Mouse (Mus musculus): ENCODE data around the gene Stx18. TPM values are rescaled to one million over a fixed set of nuclear protein-coding genes. Genes with fewer than 3 reads are reported as not detected.

Gene Stx18
- polyA plus RNA-seq, 1 experiment from 2014 or later = 45.9 TPM

DNA sequence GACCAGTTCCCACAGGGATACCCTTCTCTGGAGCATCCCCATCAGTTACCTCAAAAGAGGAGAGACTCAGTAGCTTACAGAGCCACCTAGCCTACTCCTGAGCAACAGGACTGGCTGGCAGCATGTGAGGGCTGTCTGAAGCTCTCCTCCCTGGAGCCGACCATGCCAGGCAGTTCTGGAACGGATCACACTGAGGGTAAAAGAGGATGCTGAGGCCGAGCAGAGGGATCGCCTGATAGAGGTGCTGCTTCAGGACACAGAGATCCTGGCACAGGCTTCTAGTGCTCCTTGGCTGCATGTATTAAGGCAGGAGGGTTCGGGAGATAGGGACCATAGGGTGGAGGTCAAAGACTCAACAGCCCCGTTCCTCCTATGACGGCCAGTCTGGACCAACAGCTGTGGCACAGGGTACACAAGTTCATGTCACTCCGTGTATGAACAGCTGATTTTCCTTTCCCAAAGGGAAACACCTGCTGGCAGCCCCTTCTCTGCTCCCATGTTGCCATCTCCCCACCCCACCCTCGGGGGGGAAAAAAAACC is 119.0 kb downstream of the Stx18 start:
- H3K4me3 ChIP-seq (replicated peaks; ENCODE audit: low read depth, low read length) = no peak overlapping the region

DNA sequence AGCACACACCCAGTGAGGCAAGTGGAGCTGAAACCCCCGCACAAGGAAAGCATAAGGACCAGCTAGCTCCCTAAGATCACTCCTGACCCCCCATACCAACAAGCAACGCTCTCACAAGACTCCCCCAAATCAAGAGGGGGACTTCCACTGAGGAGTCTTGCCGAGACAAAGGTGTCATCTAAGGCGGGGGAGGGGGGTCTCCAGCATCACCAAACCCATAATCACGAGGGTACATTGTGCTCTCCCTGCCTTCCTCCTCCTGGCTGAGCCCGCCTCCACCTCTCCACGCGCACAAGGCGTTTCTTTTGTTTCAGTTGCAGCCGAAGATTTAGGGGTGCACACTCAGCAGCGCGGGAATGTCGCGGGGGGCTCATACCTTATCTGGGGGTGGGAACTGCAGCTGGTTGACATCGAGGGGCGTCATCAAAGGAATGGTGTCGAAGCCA is 120.0 kb downstream of the Stx18 start:
- no peak for TF ChIP-seq CTCF (IDR thresholded peaks at IDR 0.05; ENCODE audit: low read depth)
- 0 out of 2 replicates have a peak, but pooled peaks cover 5% of the 10 kb centered on the region for H3K36me3 ChIP-seq (ENCODE audit: insufficient read depth, low read length)
- no peaks in the 10 kb centered on the region; the same call in 1 of the 2 replicates for H3K4me1 ChIP-seq (replicated peaks; ENCODE audit: insufficient read depth, low read length)
- peak overlapping the region; percentile 96 for H3K4me2 ChIP-seq (ENCODE audit: low read length)
- DNase-seq (ENCODE audit: low spot score) (peak; percentile 6), ATAC-seq (replicated peaks; ENCODE audit: low FRiP score, low read depth) (peak; percentile 23; the same call in 1 of the 2 replicates)
- WGBS = 4% methylated on average over 17 of the region's 17 CpGs
- H3K27ac ChIP-seq = no peak overlapping the region
- peak overlapping the region; percentile 67 for H3K9ac ChIP-seq (ENCODE audit: low read depth, low read length)
- H3K4me3 ChIP-seq (replicated peaks; ENCODE audit: low read depth, low read length) = peak overlapping the region; percentile 71
- peaks cover 5% of the 10 kb centered on the region; the same call in 1 of the 2 replicates for H3K27me3 ChIP-seq (ENCODE audit: insufficient read depth, low read length)
- H3K9me3 ChIP-seq (replicated peaks; ENCODE audit: low read length) = no peaks in the 10 kb centered on the region

More for the DNA sequence above, 119.0 kb downstream of the Stx18 start:
- no peak overlapping the region for H3K4me2 ChIP-seq (ENCODE audit: low read length)
- no peaks in the 10 kb centered on the region for H3K9me3 ChIP-seq (replicated peaks; ENCODE audit: low read length)
- 78% methylated on average over 9 of the region's 9 CpGs for WGBS
- no peaks in the 10 kb centered on the region; the same call in 1 of the 2 replicates for H3K4me1 ChIP-seq (replicated peaks; ENCODE audit: insufficient read depth, low read length)
- TF ChIP-seq CTCF (IDR thresholded peaks at IDR 0.05; ENCODE audit: low read depth) = no peak
- H3K27ac ChIP-seq = no peak overlapping the region
- DNase-seq (ENCODE audit: low spot score) (no peak), ATAC-seq (replicated peaks; ENCODE audit: low FRiP score, low read depth) (no peak)
- peaks cover 3% of the 10 kb centered on the region; the same call in 1 of the 2 replicates for H3K27me3 ChIP-seq (ENCODE audit: insufficient read depth, low read length)
- 0 out of 2 replicates have a peak, but pooled peaks cover 5% of the 10 kb centered on the region for H3K36me3 ChIP-seq (ENCODE audit: insufficient read depth, low read length)
- no peak overlapping the region for H3K9ac ChIP-seq (ENCODE audit: low read depth, low read length)

DNA sequence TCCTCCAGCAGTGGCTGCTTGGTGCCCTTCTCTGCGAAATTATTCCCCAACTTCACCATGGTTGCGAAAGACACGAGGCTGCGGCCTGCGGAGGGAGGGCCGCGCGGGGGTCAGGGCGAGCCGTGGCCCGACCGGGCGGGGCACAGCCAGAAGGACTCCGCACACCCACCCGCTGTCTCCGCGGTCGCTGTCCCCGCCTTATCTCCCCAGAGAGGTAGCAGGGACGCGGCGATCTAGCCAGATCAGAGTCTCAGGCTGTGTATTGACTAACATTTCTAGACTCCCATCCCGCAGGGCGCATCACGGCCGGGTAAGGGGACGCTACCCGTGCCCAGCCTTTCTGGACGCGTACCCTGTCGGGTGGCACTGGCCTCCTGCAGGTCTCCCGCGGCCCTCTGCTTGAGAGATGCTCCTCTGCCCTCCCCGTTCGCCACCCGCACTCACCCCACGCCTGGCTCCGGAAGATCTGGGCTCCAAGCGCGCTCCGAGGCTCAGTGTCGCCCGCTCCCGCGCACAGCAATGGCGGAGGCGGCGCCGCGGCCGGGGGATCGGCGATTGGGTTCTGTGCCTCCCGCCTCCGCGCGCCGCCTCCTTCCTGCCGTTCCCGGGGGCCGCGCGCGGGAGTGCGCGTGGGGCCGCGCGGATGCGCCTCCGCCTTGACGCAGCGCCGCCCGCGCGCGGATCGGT is 120.5 kb downstream of the Stx18 start:
- Histone ChIP-seq H3K36me3 (ENCODE audit: insufficient read depth, low read length) (0 out of 2 replicates have a peak, but pooled peaks cover 5% of the 10 kb centered on the region), H3K4me1 (replicated peaks; ENCODE audit: insufficient read depth, low read length) (no peaks in the 10 kb centered on the region; the same call in 1 of the 2 replicates), H3K9ac (ENCODE audit: low read depth, low read length) (peak overlapping the region; percentile 67), H3K27me3 (ENCODE audit: insufficient read depth, low read length) (peaks cover 5% of the 10 kb centered on the region; the same call in 1 of the 2 replicates), H3K27ac (no peak overlapping the region), H3K4me3 (replicated peaks; ENCODE audit: low read depth, low read length) (peak overlapping the region; percentile 71), H3K4me2 (ENCODE audit: low read length) (peak overlapping the region; percentile 96), H3K9me3 (replicated peaks; ENCODE audit: low read length) (no peaks in the 10 kb centered on the region)
- peak; percentile 77 for DNase-seq (ENCODE audit: low spot score)
- under 1% methylated on average over 61 of the region's 79 CpGs for WGBS
- peak; percentile 38 for ATAC-seq (replicated peaks; ENCODE audit: low FRiP score, low read depth)
- no peak for TF ChIP-seq CTCF (IDR thresholded peaks at IDR 0.05; ENCODE audit: low read depth)

DNA sequence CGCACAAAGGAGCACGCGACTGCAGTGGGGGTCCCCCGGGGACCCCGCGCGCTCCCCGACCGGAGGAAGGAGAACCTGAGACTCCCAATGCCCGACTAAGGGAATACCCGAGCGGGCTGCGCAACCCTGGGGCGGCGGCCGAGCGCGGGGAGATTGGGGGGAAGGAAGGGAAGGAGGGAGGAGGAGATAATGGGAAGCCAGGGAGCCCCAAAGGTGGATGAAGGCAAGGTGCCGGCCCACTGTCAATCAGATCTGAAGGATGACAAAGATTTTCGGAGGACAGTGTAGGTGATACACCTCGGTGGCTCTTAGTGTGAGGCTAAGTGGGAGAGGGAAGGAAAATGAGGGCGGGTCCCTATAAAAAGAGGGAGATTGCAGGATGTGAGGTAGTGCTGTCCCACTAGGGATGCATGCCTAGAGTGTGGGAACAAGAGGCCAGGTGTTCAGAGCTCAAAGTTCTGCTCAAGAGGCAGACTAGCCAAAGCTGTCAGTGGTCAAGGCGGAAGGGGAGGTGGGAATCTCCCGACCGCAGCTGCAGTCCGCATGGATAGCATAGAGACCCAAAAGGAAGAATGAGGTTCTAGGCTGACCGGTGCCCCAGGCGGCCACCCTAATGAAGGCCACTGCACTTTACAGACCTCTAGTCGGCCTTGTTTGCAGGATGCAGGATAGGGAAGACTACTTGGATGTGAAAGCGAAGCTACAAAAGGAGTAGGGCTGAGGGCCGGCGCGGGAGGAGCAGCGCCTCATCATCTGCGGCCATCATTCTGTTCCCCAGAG is 121.3 kb downstream of the Stx18 start, which contains the start of gene Nsg1:
Nsg1 (minus strand) TSS at position 274 of the 780 bp plus-strand sequence.
- peak within 1 kb of the TSS; percentile 71 for H3K4me3 ChIP-seq (replicated peaks; ENCODE audit: low read depth, low read length)
- DNase-seq (ENCODE audit: low spot score) (peak; percentile 8), ATAC-seq (replicated peaks; ENCODE audit: low FRiP score, low read depth) (peak; percentile 22; the same call in 1 of the 2 replicates)
- 0 out of 2 replicates have a peak, but pooled peaks cover 3% of the 10 kb centered on the region for H3K36me3 ChIP-seq (ENCODE audit: insufficient read depth, low read length)
- peaks cover 5% of the 10 kb centered on the region; the same call in 1 of the 2 replicates for H3K27me3 ChIP-seq (ENCODE audit: insufficient read depth, low read length)
- no peak within 1 kb of the TSS for H3K27ac ChIP-seq
- no peaks in the 10 kb centered on the region for H3K9me3 ChIP-seq (replicated peaks; ENCODE audit: low read length)
- WGBS = 9% methylated on average over 35 of the region's 35 CpGs
- H3K4me2 ChIP-seq (ENCODE audit: low read length) = peak within 1 kb of the TSS; percentile 96
- TF ChIP-seq CTCF (IDR thresholded peaks at IDR 0.05; ENCODE audit: low read depth) = no peak
- H3K4me1 ChIP-seq (replicated peaks; ENCODE audit: insufficient read depth, low read length) = no peaks in the 10 kb centered on the region; the same call in 1 of the 2 replicates
- peak within 1 kb of the TSS; percentile 67 for H3K9ac ChIP-seq (ENCODE audit: low read depth, low read length)

DNA sequence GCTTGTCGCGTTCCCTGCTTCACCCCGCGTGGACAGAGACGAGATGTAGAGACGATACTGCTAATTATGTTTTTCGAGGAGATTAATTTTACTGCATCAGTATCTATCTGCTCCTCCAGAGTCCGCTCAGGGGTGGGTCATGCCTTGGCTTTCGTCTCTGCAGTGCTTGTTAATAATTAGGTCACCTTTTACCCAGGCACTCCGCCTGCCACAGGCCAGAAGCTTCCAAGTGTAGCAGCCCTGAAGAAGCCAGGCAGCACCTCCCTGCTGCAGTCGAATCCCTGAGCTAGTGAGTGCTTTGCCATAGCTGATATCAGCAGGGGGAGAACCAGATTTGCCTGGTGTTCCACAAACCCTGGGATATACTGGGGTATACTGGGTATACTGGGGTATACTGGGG is 130.0 kb downstream of the Stx18 start:
- DNase-seq (ENCODE audit: low spot score) = no peak
- Histone ChIP-seq H3K27me3 (ENCODE audit: insufficient read depth, low read length) (no peaks in the 10 kb centered on the region), H3K9me3 (replicated peaks; ENCODE audit: low read length) (no peaks in the 10 kb centered on the region), H3K36me3 (ENCODE audit: insufficient read depth, low read length) (no peaks in the 10 kb centered on the region), H3K9ac (ENCODE audit: low read depth, low read length) (no peak overlapping the region), H3K4me1 (replicated peaks; ENCODE audit: insufficient read depth, low read length) (no peaks in the 10 kb centered on the region), H3K4me3 (replicated peaks; ENCODE audit: low read depth, low read length) (no peak overlapping the region), H3K4me2 (ENCODE audit: low read length) (no peak overlapping the region), H3K27ac (no peak overlapping the region)
- no peak for ATAC-seq (replicated peaks; ENCODE audit: low FRiP score, low read depth)
- WGBS = 69% methylated on average over 11 of the region's 11 CpGs
- no peak for TF ChIP-seq CTCF (IDR thresholded peaks at IDR 0.05; ENCODE audit: low read depth)

DNA sequence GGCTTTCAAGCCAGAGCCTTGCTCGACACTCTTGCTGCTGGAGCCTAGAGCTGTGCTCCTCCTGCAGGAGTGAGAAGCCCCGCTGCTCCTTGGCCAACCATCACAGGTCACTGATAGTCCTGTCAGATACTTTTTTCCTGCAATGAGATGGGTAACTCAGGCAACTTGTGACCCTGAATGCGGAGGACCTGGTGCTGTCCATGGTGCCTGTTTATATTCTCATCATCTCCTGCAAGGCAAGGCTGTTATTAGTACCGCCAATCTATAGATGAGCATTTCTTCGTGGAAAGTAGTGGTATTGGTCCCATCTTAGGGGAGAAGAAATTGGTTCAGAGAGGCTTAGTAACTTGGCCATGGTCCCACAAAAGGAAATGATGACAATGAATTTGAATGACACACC is 135.2 kb downstream of the Stx18 start:
- no peak for ATAC-seq (replicated peaks; ENCODE audit: low FRiP score, low read depth)
- no peaks in the 10 kb centered on the region for H3K9me3 ChIP-seq (replicated peaks; ENCODE audit: low read length)
- no peak overlapping the region for H3K4me2 ChIP-seq (ENCODE audit: low read length)
- peak; percentile 19 for DNase-seq (ENCODE audit: low spot score)
- no peak overlapping the region for H3K27ac ChIP-seq
- H3K9ac ChIP-seq (ENCODE audit: low read depth, low read length) = no peak overlapping the region
- no peak for TF ChIP-seq CTCF (IDR thresholded peaks at IDR 0.05; ENCODE audit: low read depth)
- H3K4me1 ChIP-seq (replicated peaks; ENCODE audit: insufficient read depth, low read length) = no peaks in the 10 kb centered on the region
- H3K4me3 ChIP-seq (replicated peaks; ENCODE audit: low read depth, low read length) = no peak overlapping the region
- 40% methylated on average over 5 of the region's 5 CpGs for WGBS
- no peaks in the 10 kb centered on the region for H3K27me3 ChIP-seq (ENCODE audit: insufficient read depth, low read length)
- H3K36me3 ChIP-seq (ENCODE audit: insufficient read depth, low read length) = no peaks in the 10 kb centered on the region
